Mouse (Mus musculus) embryonic facial prominence, embryonic 10.5 days (tissue): Measurements from ENCODE around the gene Maml2. TPM values are rescaled to one million over a fixed set of nuclear protein-coding genes. Genes with fewer than 3 reads are reported as not detected.

ENCODE experiments used
- DNase-seq: peaks from one replicate; pipeline ENCODE4 v3.0.0-alpha.2; 2017; ENCODE audit warnings: low spot score
- H3K27ac ChIP-seq: fragments of 300-500 bp; sonication (generic); replicated peaks from 2 replicates; pipeline ENCODE4 v1.5.1; 2016; ENCODE audit warnings: mild to moderate bottlenecking
- H3K27me3 ChIP-seq: fragments of 300-500 bp; sonication (generic); replicated peaks from 2 replicates; pipeline ENCODE4 v1.6.1; 2016; ENCODE audit warnings: low read depth, mild to moderate bottlenecking; ENCODE audit not compliant: poor library complexity, severe bottlenecking
- H3K36me3 ChIP-seq: fragments of 300-500 bp; sonication (generic); replicated peaks from 2 replicates; pipeline ENCODE4 v1.6.1; 2016; ENCODE audit warnings: mild to moderate bottlenecking, moderate library complexity
- H3K4me1 ChIP-seq: fragments of 300-500 bp; sonication (generic); 2 replicates; pipeline ENCODE4 v1.6.1; 2016
- H3K4me3 ChIP-seq: fragments of 300-500 bp; sonication (generic); 2 replicates; pipeline ENCODE4 v1.5.1; 2016; ENCODE audit warnings: mild to moderate bottlenecking, moderate library complexity
- H3K9me3 ChIP-seq: fragments of 300-500 bp; sonication (generic); 2 replicates; pipeline ENCODE4 v1.6.1; 2016; ENCODE audit warnings: mild to moderate bottlenecking
- WGBS: fragments of 180-500 bp; shearing (Covaris S2); methylation state at CpG from one replicate; pipeline ENCODE4 v1.1.7; 2016; 5-methylcytosine and 5-hydroxymethylcytosine counted together
- microRNA-seq: library from miRNA; unstranded; fragments of <30 nt; microRNA quantifications from one replicate; pipeline ENCODE4, GENCODE M21; 2017
- polyA plus RNA-seq: library from polyadenylated mRNA; unstranded; fragments of >200 nt; fragmentation: Nextera tagmentation; extraction: Ambion mirVana; gene quantifications from 2 replicates; pipeline ENCODE4 v1.2.1, GENCODE M21; 2016

The Maml2 gene
- polyA plus RNA-seq, 1 experiment from 2014 or later, result 8.0 TPM

DNA sequence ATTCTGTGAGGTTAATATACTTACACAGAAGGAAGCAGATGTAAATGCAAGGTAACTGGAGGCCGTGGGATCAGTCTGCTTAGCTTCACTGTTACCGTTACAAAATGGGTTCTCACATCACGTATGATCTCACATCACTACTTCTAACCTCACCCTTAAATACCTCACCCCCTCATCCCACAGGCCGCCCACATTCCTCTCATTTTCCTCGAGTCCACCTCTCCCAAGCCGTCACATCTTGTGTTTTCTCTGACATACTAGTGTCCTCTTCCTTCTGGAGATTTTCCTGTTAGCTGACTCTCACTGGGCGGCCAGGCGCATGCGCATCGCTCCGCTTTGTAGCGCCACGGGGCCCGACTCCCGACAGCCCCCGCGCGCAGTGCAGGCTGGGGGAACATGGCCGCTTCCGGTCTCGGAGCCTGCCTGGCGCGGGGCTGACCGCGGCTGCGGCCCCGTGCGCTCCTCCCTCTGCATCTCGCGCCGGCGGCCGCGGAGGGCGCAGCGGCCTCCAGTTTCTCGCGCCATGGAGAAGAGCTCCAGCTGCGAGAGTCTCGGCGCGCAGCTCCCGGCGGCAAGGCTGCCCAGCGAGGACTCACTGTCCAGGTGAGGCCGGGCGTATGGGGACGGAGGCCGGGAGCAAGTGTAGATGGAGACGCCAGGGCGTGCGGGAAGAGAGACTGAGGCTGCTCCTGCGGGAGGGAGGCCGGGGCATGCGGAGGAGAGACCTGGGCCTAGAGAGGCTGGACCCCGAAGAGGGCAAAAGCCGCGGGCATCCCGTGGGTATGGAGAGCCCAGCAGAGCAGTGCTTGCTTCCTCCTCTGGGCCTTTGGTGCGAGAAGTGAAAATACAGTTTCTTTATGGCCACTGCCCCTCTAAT lies 451.3 kb downstream of the Maml2 start:
- Histone ChIP-seq H3K4me3 (peak overlapping the region; percentile 92), H3K9me3 (peaks cover 8% of the 10 kb centered on the region; the same call in 1 of the 2 replicates), H3K27me3 (no peaks in the 10 kb centered on the region), H3K4me1 (peaks cover 15% of the 10 kb centered on the region), H3K27ac (peak overlapping the region; percentile 99), H3K36me3 (peaks cover 18% of the 10 kb centered on the region)
- DNase-seq, result peak; percentile 97
- WGBS, result 1% methylated on average over 60 of the region's 60 CpGs

DNA sequence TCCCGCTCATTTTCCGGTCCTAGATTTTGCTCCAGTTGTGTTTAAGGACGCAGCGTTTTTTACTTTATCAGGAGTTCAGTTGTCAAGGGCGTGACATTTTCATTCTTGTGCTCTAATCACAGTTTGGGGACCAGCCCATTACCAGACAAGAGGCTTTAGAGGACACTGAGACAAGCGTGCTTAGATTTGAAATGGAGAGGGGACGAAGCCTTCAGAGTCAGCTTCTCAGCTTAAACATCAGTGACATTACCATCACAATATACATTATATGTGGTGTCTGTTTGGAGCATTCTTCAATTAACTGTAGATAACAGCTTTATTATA lies 451.9 kb downstream of the Maml2 start:
- 5% methylated on average over 7 of the region's 7 CpGs for WGBS
- Histone ChIP-seq H3K9me3 (peaks cover 8% of the 10 kb centered on the region; the same call in 1 of the 2 replicates), H3K4me1 (peaks cover 15% of the 10 kb centered on the region), H3K36me3 (peaks cover 18% of the 10 kb centered on the region), H3K4me3 (peak overlapping the region; percentile 92), H3K27ac (peak overlapping the region; percentile 99), H3K27me3 (no peaks in the 10 kb centered on the region)
- DNase-seq, result no peak

DNA sequence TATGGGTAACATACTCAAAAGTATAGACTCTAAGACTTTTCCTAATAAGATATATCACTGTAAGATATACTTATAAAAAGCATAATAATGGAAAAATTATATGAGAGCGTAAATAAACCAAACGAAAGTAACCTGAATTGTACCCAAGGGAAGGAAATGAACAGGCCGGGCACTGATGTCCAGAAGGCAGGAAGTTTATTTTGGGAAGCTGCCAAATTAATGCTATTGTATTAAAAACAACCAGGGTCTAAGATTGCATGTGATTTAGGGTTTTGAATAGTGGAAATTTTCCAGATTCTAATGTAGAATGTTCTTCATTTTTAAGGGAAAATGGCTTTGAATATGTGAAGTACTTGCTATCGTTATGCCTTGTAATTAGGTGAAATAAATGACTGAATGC lies 454.8 kb downstream of the Maml2 start:
- peaks cover 15% of the 10 kb centered on the region for H3K4me1 ChIP-seq
- WGBS, result 85% methylated on average over 4 of the region's 4 CpGs
- H3K27ac ChIP-seq, result no peak overlapping the region
- H3K4me3 ChIP-seq, result no peak overlapping the region
- no peaks in the 10 kb centered on the region for H3K27me3 ChIP-seq
- DNase-seq, result no peak
- H3K9me3 ChIP-seq, result peaks cover 8% of the 10 kb centered on the region; the same call in 1 of the 2 replicates
- peaks cover 21% of the 10 kb centered on the region for H3K36me3 ChIP-seq

Small RNAs within 50 kb of the gene (microRNA-seq; reads per million reads assigned to microRNA genes)
- not detected for gene Gm22643

Other genes with a start within 250 kb of the Maml2 start
- gene Jrkl, start 52.1 kb upstream of the Maml2 start, polyA plus RNA-seq, result 7.2 and 7.6 TPM in 2 replicates
- gene Ccdc82, start 51.0 kb upstream of the Maml2 start, polyA plus RNA-seq, result 5.9 and 6.3 TPM in 2 replicates
- not detected in 2 replicates for gene Gm17571, start 148.8 kb downstream of the Maml2 start, polyA plus RNA-seq